Mouse (Mus musculus) liver, embryonic 11.5 days (tissue): ENCODE results near the gene Per3. TPM values are rescaled to one million over a fixed set of nuclear protein-coding genes. Genes with fewer than 3 reads are reported as not detected.

Experiments used
- ATAC-seq: fragments of 200-750 bp; cut with Nextera tagmentation; replicated peaks from 2 replicates; pipeline ENCODE4 v1.8.0; 2017; ENCODE audit warnings: moderate number of reproducible peaks, mild to moderate bottlenecking, moderate TSS enrichment, moderate library complexity; ENCODE audit not compliant: low FRiP score
- DNase-seq: peaks from one replicate; pipeline ENCODE4 v3.0.0-alpha.2; 2017; ENCODE audit warnings: low spot score
- H3K27ac ChIP-seq: fragments of 300-500 bp; sonication (generic); 2 replicates; pipeline ENCODE4 v1.5.1; 2014; ENCODE audit warnings: mild to moderate bottlenecking, low read depth, low read length, control low read depth
- H3K27me3 ChIP-seq: fragments of 300-500 bp; sonication (generic); replicated peaks from 2 replicates; pipeline ENCODE4 v1.6.1; 2014; ENCODE audit warnings: low read length, mixed read lengths; ENCODE audit not compliant: control insufficient read depth, insufficient read depth
- H3K36me3 ChIP-seq: fragments of 300-500 bp; sonication (generic); 2 replicates; pipeline ENCODE4 v1.6.1; 2014; ENCODE audit warnings: mild to moderate bottlenecking, low read length, moderate library complexity, mixed read lengths; ENCODE audit not compliant: control insufficient read depth, insufficient read depth
- H3K4me1 ChIP-seq: fragments of 300-500 bp; sonication (generic); replicated peaks from 2 replicates; pipeline ENCODE4 v1.6.1; 2014; ENCODE audit warnings: low read length, mixed read lengths; ENCODE audit not compliant: control insufficient read depth, insufficient read depth
- H3K4me2 ChIP-seq: fragments of 300-500 bp; sonication (generic); 2 replicates; pipeline ENCODE4 v1.6.1; 2014; ENCODE audit warnings: mild to moderate bottlenecking, control low read depth, moderate library complexity
- H3K4me3 ChIP-seq: fragments of 300-500 bp; sonication (generic); 2 replicates; pipeline ENCODE4 v1.5.1; 2014; ENCODE audit warnings: low read depth, low read length, control low read depth
- H3K9ac ChIP-seq: fragments of 300-500 bp; sonication (generic); 2 replicates; pipeline ENCODE4 v1.6.1; 2014; ENCODE audit warnings: low read depth, low read length, control low read depth
- H3K9me3 ChIP-seq: fragments of 300-500 bp; sonication (generic); 2 replicates; pipeline ENCODE4 v1.6.1; 2016; ENCODE audit warnings: low read length, inconsistent platforms, mixed read lengths; ENCODE audit not compliant: control insufficient read depth
- WGBS: fragments of 180-500 bp; shearing (Covaris S2); extraction: QIAGEN DNeasy Blood & Tissue Kit; methylation state at CpG from one replicate; pipeline ENCODE4 v1.1.7; 2014; 5-methylcytosine and 5-hydroxymethylcytosine counted together
- polyA plus RNA-seq: library from polyadenylated mRNA; unstranded; fragments of >200 nt; fragmentation: Nextera tagmentation; extraction: Ambion mirVana; gene quantifications from 2 replicates; pipeline ENCODE4 v1.2.1, GENCODE M21; 2014

Gene Per3
- polyA plus RNA-seq, 1 experiment from 2014 or later, result 7.7 TPM

DNA sequence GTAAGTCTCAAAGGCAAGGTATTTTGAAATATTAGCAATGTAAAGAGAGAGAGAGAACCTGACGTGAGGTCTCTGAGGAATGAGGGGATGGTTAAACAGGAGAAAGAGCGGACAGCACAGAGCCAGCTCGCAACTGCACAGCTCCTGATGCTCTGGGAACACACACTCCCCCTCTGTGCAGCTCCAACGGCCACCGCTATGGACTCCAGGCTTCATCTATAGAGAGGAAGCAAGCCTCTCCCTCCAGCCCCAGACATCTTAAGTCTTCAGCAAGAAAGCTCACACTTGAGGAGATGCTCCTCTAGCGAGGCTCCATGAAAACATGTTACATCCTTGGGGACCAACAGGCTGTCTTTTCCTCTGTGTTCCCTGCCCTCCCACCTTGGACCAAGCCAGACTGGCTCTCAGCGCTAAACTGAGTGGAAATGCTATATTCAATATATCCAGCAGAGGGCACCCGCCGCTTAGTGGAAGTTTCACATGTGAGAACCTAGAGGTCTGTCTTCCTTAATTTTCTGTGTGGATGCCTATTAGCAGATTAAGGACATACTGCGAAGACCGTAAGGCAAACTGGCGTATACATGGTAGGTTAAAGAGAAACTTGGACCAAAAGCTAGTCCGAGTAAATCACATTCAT lies 28.8 kb upstream of the Per3 start:
- no peaks in the 10 kb centered on the region for H3K36me3 ChIP-seq
- peak; percentile 64 for DNase-seq

DNA sequence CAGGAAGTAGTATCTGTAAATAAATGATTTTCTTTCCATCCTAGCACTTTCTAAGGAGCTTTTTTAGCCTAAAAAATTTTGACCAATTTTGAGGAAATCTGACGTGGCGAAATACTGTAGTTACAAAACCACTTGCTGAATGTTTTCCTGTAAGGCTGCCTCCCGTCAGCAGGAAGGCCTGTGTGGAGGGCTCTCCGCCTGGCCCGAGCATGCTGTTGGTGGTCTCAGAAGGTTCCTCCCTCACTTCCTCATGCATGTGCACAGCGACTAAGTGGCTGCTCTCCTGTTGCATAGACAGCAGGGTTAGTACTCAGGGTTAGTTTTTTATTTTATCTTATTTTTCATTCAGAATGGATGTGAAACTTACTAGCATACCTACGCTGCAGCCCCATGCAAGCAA lies 26.5 kb upstream of the Per3 start:
- DNase-seq (no peak), ATAC-seq (no peak)
- H3K4me1 ChIP-seq, result no peaks in the 10 kb centered on the region
- no peaks in the 10 kb centered on the region for H3K27me3 ChIP-seq
- H3K4me2 ChIP-seq, result no peak overlapping the region
- H3K27ac ChIP-seq, result no peak overlapping the region
- H3K9ac ChIP-seq, result no peak overlapping the region
- H3K9me3 ChIP-seq, result no peaks in the 10 kb centered on the region
- WGBS, result 57% methylated on average over 7 of the region's 7 CpGs
- no peak overlapping the region for H3K4me3 ChIP-seq
- H3K36me3 ChIP-seq, result no peaks in the 10 kb centered on the region

More for the DNA sequence above, 28.8 kb upstream of the Per3 start:
- no peaks in the 10 kb centered on the region for H3K9me3 ChIP-seq
- H3K27ac ChIP-seq, result no peak overlapping the region
- no peak overlapping the region for H3K4me2 ChIP-seq
- H3K4me1 ChIP-seq, result no peaks in the 10 kb centered on the region
- H3K9ac ChIP-seq, result no peak overlapping the region
- H3K27me3 ChIP-seq, result no peaks in the 10 kb centered on the region
- no peak overlapping the region for H3K4me3 ChIP-seq
- WGBS, result 49% methylated on average over 13 of the region's 13 CpGs
- ATAC-seq, result no peak

DNA sequence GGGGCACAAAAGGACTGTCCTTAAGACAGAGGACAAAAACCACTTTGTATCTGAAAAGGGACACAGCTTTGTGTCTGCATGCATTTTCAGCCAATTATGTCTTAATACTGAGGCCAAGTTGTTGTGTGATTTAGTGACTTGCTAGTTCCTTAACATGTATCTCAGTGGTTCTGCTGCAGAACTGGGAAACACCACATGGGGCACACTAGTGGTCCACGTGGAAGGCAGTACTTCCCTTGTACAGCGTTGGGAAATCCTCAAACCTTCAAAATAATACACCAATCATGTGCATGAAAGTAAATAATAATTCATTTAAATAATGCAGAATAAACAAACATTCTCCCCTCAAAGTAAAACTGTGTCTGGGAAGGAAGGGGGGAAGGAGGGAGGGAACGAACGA lies 24.3 kb upstream of the Per3 start:
- 59% methylated on average over 4 of the region's 4 CpGs for WGBS
- Histone ChIP-seq H3K4me3 (no peak overlapping the region), H3K4me2 (no peak overlapping the region), H3K27me3 (no peaks in the 10 kb centered on the region), H3K9me3 (no peaks in the 10 kb centered on the region), H3K9ac (no peak overlapping the region), H3K4me1 (no peaks in the 10 kb centered on the region), H3K27ac (no peak overlapping the region), H3K36me3 (no peaks in the 10 kb centered on the region)
- ATAC-seq (no peak), DNase-seq (no peak)

DNA sequence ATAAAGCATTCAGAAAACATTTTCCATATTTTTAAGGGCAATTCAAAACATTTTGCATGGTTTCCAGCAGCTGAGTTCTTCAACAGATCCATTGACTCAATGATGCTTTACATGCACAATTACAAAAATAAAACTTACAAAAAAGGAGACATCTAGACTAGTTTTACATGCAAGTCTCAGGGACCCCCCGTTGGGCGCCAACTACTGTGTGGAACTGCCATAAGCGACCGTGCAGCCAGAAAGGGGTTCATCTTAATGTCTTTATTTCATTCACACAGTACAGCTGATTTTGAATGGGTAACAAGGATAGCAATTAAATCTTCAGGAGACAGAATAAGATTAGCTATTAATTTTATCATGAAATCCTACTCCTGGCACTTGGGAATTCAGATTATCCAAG lies 15.1 kb upstream of the Per3 start:
- Histone ChIP-seq H3K36me3 (peaks cover 4% of the 10 kb centered on the region; the same call in 1 of the 2 replicates), H3K27me3 (no peaks in the 10 kb centered on the region), H3K4me3 (no peak overlapping the region), H3K4me2 (no peak overlapping the region), H3K9me3 (no peaks in the 10 kb centered on the region; the same call in 1 of the 2 replicates), H3K9ac (no peak overlapping the region), H3K27ac (no peak overlapping the region), H3K4me1 (peaks cover 8% of the 10 kb centered on the region)
- DNase-seq, result no peak
- WGBS, result 94% methylated on average over 4 of the region's 4 CpGs
- ATAC-seq, result no peak

DNA sequence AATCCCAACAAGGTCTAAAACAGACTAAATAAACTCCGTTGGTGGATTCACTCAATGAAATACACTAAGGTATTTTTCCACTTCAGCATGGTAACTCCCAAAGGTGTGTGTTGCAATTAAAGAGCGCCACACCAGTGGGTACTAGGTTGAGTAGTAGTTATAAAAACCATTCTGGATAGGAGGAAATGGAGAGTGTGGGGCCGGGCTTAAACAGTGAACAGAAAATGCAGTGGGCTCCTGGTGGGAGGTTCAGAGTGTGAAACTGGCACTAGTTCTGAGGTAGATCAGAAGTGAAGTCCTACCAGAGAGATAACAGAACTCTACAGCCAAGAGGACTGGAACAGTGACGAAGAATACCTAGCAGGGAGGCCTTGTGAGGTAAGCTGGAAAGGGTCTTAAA lies 14.2 kb upstream of the Per3 start:
- H3K36me3 ChIP-seq, result peaks cover 4% of the 10 kb centered on the region; the same call in 1 of the 2 replicates
- H3K4me3 ChIP-seq, result no peak overlapping the region
- no peaks in the 10 kb centered on the region for H3K27me3 ChIP-seq

DNA sequence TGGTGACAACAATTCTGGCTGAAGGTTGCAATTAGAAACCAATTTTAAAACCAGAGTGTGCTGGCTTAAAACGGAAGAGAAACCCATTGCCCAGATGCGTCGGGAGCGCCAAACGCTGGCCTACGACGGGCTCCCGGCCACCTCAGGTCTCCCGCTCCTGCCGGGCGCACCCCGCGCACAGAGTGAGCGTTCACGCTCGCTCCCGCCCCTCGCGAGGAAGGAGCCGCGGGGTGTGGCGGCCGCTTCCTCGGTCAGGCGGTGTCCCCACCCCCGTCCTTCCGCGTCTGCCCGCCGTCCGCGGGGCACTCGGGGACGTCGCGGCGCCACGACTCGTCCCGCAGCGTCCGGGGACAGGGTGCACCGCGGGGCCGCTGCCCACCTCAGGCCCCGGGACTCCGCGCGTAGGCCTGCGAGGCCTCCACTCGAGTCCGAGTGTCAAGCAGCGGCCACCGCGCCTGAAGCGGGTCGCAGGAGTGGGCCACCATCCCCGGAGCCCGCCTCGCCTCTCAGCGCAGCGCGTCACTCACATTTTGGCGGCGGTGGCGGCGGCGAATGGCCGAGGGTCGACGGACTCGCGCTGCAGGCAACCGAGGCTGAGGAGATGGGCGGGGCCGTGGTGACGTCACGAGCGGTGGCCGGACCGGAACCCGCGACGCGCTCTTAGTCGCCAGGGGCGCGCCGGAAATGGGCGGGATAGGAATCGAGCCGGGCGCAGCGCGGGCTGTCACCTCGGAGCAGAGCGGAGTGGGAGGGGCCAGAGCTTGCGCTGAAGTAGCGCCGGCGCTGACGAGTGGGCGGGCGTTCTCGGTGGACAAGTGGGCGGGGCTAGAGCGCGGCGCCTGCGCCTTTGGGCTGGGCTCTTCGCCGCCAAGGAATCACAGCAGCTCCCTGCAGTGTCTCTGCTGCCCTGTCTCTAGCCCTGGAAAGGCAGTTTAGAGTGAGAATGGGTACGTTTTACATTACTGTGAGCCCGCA lies 13.2 kb upstream of the Per3 start, which contains the start of gene Vamp3:
Gene Vamp3 (minus strand): TSS at position 617 of the 975 bp plus-strand sequence.
- Histone ChIP-seq H3K9me3 (no peaks in the 10 kb centered on the region; the same call in 1 of the 2 replicates), H3K4me2 (peak within 1 kb of the TSS; percentile 86), H3K36me3 (peaks cover 4% of the 10 kb centered on the region; the same call in 1 of the 2 replicates), H3K9ac (peak within 1 kb of the TSS; percentile 95), H3K4me3 (peak within 1 kb of the TSS; percentile 96), H3K4me1 (peaks cover 8% of the 10 kb centered on the region), H3K27me3 (no peaks in the 10 kb centered on the region), H3K27ac (peak within 1 kb of the TSS; percentile 92)
- DNase-seq (peak; percentile 99), ATAC-seq (peak; percentile 98)
- WGBS, result under 1% methylated on average over 109 of the region's 114 CpGs

More for the DNA sequence above, 14.2 kb upstream of the Per3 start:
- H3K4me2 ChIP-seq, result peak overlapping the region; percentile 86
- no peak for ATAC-seq
- no peaks in the 10 kb centered on the region; the same call in 1 of the 2 replicates for H3K9me3 ChIP-seq
- H3K4me1 ChIP-seq, result peaks cover 8% of the 10 kb centered on the region
- DNase-seq, result no peak
- 77% methylated on average over 4 of the region's 4 CpGs for WGBS
- no peak overlapping the region for H3K9ac ChIP-seq
- no peak overlapping the region for H3K27ac ChIP-seq

DNA sequence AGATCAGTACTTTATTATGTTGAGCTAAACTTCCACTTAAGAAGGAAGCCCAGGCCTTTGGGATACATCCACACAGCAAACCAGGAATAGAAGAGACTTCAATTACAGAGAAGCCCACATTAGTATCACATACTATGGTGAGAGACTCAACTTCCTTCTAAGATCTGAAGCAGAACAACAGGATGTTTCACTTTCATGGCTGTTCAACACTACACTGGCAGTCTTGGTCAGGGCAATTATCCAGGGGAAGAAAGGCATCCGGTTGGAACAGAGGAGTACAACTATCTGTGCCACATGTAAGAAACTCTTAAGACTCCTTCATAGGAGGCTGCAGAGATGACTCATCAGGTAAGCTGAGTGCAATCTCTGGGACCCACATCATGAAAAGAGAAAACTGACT lies 6.7 kb upstream of the Per3 start:
- Histone ChIP-seq H3K27me3 (no peaks in the 10 kb centered on the region), H3K36me3 (peaks cover 22% of the 10 kb centered on the region), H3K4me2 (no peak overlapping the region), H3K9ac (no peak overlapping the region), H3K4me1 (peaks cover under 1% of the 10 kb centered on the region; the same call in 1 of the 2 replicates), H3K9me3 (no peaks in the 10 kb centered on the region), H3K27ac (no peak overlapping the region), H3K4me3 (no peak overlapping the region)
- 95% methylated on average over 1 of the region's 1 CpGs for WGBS
- ATAC-seq, result no peak
- no peak for DNase-seq

DNA sequence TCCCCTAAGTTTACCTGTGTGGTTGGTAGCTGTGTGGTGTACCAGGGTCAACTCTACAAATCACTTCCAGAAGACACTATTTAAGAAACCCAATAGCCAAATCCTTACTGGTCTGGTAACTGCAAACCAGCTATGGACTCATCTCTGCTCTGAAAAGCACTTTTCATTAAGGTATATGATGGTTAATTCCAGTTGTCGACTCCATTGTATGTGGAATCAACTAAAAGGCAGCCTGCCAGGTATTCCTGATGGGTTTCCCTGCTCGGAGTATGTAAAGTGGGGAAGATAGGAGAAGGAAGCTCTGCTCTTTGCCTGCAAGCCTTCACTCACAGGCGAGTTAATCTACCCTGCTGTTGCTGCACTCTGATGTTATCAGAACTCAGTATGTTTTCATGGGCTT lies 2.1 kb upstream of the Per3 start:
- Histone ChIP-seq H3K4me3 (no peak overlapping the region), H3K27me3 (no peaks in the 10 kb centered on the region), H3K9me3 (no peaks in the 10 kb centered on the region), H3K9ac (no peak overlapping the region), H3K4me1 (peaks cover 3% of the 10 kb centered on the region; the same call in 1 of the 2 replicates), H3K36me3 (peaks cover 18% of the 10 kb centered on the region), H3K27ac (no peak overlapping the region), H3K4me2 (no peak overlapping the region)
- no peak for DNase-seq
- 78% methylated on average over 3 of the region's 3 CpGs for WGBS
- no peak for ATAC-seq
